Mouse (Mus musculus): ENCODE data around the gene Olfr1013. TPM values are rescaled to one million over a fixed set of nuclear protein-coding genes. Genes with fewer than 3 reads are reported as not detected.

Olfr1013 gene
- polyA plus RNA-seq (2015; fragmentation: Nextera tagmentation; extraction: Ambion mirVana): not detected in 2 replicates

GRCm38 (mm10) chr2:85766798-85767197 is at the start of gene Olfr1013:
Gene Olfr1013 (plus strand): TSS chr2:85767098.

DNA sequence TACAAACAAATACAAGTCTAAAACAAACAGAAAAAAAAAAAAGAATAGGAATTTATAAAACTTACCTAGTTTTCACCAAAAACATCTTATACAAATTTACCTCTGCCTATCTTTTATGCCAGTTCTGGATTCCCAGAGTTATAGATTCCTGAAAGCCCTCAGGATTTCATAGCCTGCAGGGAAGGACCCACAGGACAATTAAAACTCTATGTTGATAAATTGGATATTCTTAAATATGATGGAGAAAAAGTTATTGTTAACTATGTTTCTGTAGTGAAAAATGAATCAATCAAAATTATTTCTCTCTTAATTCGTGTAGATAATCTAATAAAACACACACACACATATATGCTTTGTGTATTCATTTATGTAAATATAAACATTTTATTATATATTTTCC is 4.2 kb upstream of the Olfr1013 start, which contains the start of gene Olfr1012:
Gene Olfr1012 (minus strand): TSS at position 101 of the 400 bp plus-strand sequence.

DNA sequence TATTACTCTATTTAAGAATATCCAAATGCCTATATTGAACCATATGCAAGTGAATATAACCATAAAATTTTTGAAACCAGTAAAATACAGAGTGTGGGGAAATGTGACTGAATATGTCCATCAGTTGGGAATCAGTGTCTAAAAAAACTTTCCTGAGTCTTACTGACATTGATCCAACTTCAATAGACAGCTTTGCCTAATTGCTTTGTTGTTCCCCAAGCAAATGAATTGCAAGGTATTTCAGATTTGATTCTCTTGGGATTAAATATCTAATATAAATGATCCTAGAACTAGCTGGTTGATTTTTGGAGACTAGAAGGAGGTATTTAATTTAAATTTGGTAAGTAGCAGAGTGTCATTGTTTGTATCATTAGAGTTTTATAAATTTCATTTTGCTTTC is 5.5 kb downstream of the Olfr1013 start, which contains the start of gene Olfr1014:
Gene Olfr1014 (plus strand): TSS at position 301 of the 400 bp plus-strand sequence.

GRCm38 (mm10) chr2:85781717-85782116 is 14.8 kb downstream of the Olfr1013 start, which contains the start of gene Olfr1015:
Gene Olfr1015 (plus strand): TSS chr2:85782017.

GRCm38 (mm10) chr2:85802444-85802843 is 35.5 kb downstream of the Olfr1013 start, which contains the start of gene Olfr1016:
Gene Olfr1016 (minus strand): TSS chr2:85802544.

GRCm38 (mm10) chr2:85818179-85818578 is 51.3 kb downstream of the Olfr1013 start, which contains the start of gene Olfr1018:
Gene Olfr1018 (plus strand): TSS chr2:85818479.

Other genes with a start within 250 kb of the Olfr1013 start
- 0.05 TPM in 1 of 2 replicates, not detected in the other for gene 4833423E24Rik, start 248.1 kb upstream of the Olfr1013 start, polyA plus RNA-seq (2015; fragmentation: Nextera tagmentation; extraction: Ambion mirVana)
- not detected in 2 replicates for gene Olfr996, start 187.9 kb upstream of the Olfr1013 start, polyA plus RNA-seq (2015; fragmentation: Nextera tagmentation; extraction: Ambion mirVana)
- gene Olfr998, start 178.2 kb upstream of the Olfr1013 start, polyA plus RNA-seq (2015; fragmentation: Nextera tagmentation; extraction: Ambion mirVana): not detected in 2 replicates
- gene Olfr1000, start 155.2 kb upstream of the Olfr1013 start, polyA plus RNA-seq (2015; fragmentation: Nextera tagmentation; extraction: Ambion mirVana): not detected in 2 replicates
- gene Olfr1002, start 116.4 kb upstream of the Olfr1013 start, polyA plus RNA-seq (2015; fragmentation: Nextera tagmentation; extraction: Ambion mirVana): not detected in 2 replicates
- gene Olfr154, start 102.6 kb upstream of the Olfr1013 start, polyA plus RNA-seq (2015; fragmentation: Nextera tagmentation; extraction: Ambion mirVana): not detected in 2 replicates
- not detected in 2 replicates for gene Olfr1006, start 88.3 kb upstream of the Olfr1013 start, polyA plus RNA-seq (2015; fragmentation: Nextera tagmentation; extraction: Ambion mirVana)
- gene Olfr1008, start 77.7 kb upstream of the Olfr1013 start, polyA plus RNA-seq (2015; fragmentation: Nextera tagmentation; extraction: Ambion mirVana): not detected in 2 replicates
- gene Olfr1009, start 51.7 kb upstream of the Olfr1013 start, polyA plus RNA-seq (2015; fragmentation: Nextera tagmentation; extraction: Ambion mirVana): not detected in 2 replicates
- gene Olfr1012, start 4.3 kb upstream of the Olfr1013 start, polyA plus RNA-seq (2015; fragmentation: Nextera tagmentation; extraction: Ambion mirVana): not detected in 2 replicates
- gene Olfr1014, start 5.6 kb downstream of the Olfr1013 start, polyA plus RNA-seq (2015; fragmentation: Nextera tagmentation; extraction: Ambion mirVana): not detected in 2 replicates
- gene Olfr1015, start 14.9 kb downstream of the Olfr1013 start, polyA plus RNA-seq (2015; fragmentation: Nextera tagmentation; extraction: Ambion mirVana): not detected in 2 replicates
- gene Olfr1016, start 35.4 kb downstream of the Olfr1013 start, polyA plus RNA-seq (2015; fragmentation: Nextera tagmentation; extraction: Ambion mirVana): not detected in 2 replicates
- gene Olfr1018, start 51.4 kb downstream of the Olfr1013 start, polyA plus RNA-seq (2015; fragmentation: Nextera tagmentation; extraction: Ambion mirVana): not detected in 2 replicates
- gene Olfr1019, start 78.4 kb downstream of the Olfr1013 start, polyA plus RNA-seq (2015; fragmentation: Nextera tagmentation; extraction: Ambion mirVana): not detected in 2 replicates
- gene Olfr1020, start 79.9 kb downstream of the Olfr1013 start, polyA plus RNA-seq (2015; fragmentation: Nextera tagmentation; extraction: Ambion mirVana): not detected in 2 replicates
- not detected in 2 replicates for gene Olfr1022, start 101.5 kb downstream of the Olfr1013 start, polyA plus RNA-seq (2015; fragmentation: Nextera tagmentation; extraction: Ambion mirVana)
- gene Olfr1023, start 118.5 kb downstream of the Olfr1013 start, polyA plus RNA-seq (2015; fragmentation: Nextera tagmentation; extraction: Ambion mirVana): not detected in 2 replicates
- gene Olfr1024, start 138.0 kb downstream of the Olfr1013 start, polyA plus RNA-seq (2015; fragmentation: Nextera tagmentation; extraction: Ambion mirVana): not detected in 2 replicates
- not detected in 2 replicates for gene Olfr1025-ps1, start 148.1 kb downstream of the Olfr1013 start, polyA plus RNA-seq (2015; fragmentation: Nextera tagmentation; extraction: Ambion mirVana)
- gene Olfr1026, start 154.5 kb downstream of the Olfr1013 start, polyA plus RNA-seq (2015; fragmentation: Nextera tagmentation; extraction: Ambion mirVana): not detected in 2 replicates
- not detected in 2 replicates for gene Olfr1028, start 183.3 kb downstream of the Olfr1013 start, polyA plus RNA-seq (2015; fragmentation: Nextera tagmentation; extraction: Ambion mirVana)
- not detected in 2 replicates for gene Olfr1029, start 206.8 kb downstream of the Olfr1013 start, polyA plus RNA-seq (2015; fragmentation: Nextera tagmentation; extraction: Ambion mirVana)
- gene Olfr1030, start 212.2 kb downstream of the Olfr1013 start, polyA plus RNA-seq (2015; fragmentation: Nextera tagmentation; extraction: Ambion mirVana): not detected in 2 replicates
- not detected in 2 replicates for gene Olfr1031, start 223.2 kb downstream of the Olfr1013 start, polyA plus RNA-seq (2015; fragmentation: Nextera tagmentation; extraction: Ambion mirVana)
- gene Olfr1032, start 238.4 kb downstream of the Olfr1013 start, polyA plus RNA-seq (2015; fragmentation: Nextera tagmentation; extraction: Ambion mirVana): not detected in 2 replicates

Data from spleen, postnatal 0 days (tissue).